Mouse (Mus musculus): ENCODE measurements around the gene Fbxl17. TPM values are rescaled to one million over a fixed set of nuclear protein-coding genes. Genes with fewer than 3 reads are reported as not detected.
A peak's percentile ranks its signal among the peaks of the same experiment; 100 is the strongest.

The Fbxl17 gene
- total and polyA plus RNA-seq, 2 experiments from 2014 or later = 13.1 to 22.3 TPM

GRCm38 (mm10) chr17:63324672-63325071 is 175.1 kb downstream of the Fbxl17 start:
- 86% methylated on average over 2 of the region's 2 CpGs for WGBS
- H3K4me3 ChIP-seq (ENCODE audit: low read length) = no peak overlapping the region
- H3K9ac ChIP-seq (replicated peaks; ENCODE audit: low read length) = no peak overlapping the region
- no peak overlapping the region for H3K4me2 ChIP-seq (ENCODE audit: low read depth, low read length)
- no peaks in the 10 kb centered on the region for H3K36me3 ChIP-seq (ENCODE audit: insufficient read depth, low read length)
- H3K9me3 ChIP-seq (ENCODE audit: low read length) = no peaks in the 10 kb centered on the region
- H3K4me1 ChIP-seq (ENCODE audit: insufficient read depth, low read length) = no peaks in the 10 kb centered on the region
- no peaks in the 10 kb centered on the region for H3K27me3 ChIP-seq (ENCODE audit: insufficient read depth, low read length)
- TF ChIP-seq CTCF (IDR thresholded peaks at IDR 0.05; ENCODE audit: low read depth) = no peak
- DNase-seq (ENCODE audit: low spot score) = no peak
- no peak for ATAC-seq
- no peak overlapping the region for H3K27ac ChIP-seq

GRCm38 (mm10) chr17:63324039-63324438 is 175.8 kb downstream of the Fbxl17 start:
- 45% methylated on average over 2 of the region's 2 CpGs for WGBS

GRCm38 (mm10) chr17:63322846-63323245 is 177.0 kb downstream of the Fbxl17 start:
- Histone ChIP-seq H3K9ac (replicated peaks; ENCODE audit: low read length) (no peak overlapping the region), H3K9me3 (ENCODE audit: low read length) (no peaks in the 10 kb centered on the region), H3K4me3 (ENCODE audit: low read length) (no peak overlapping the region), H3K4me2 (ENCODE audit: low read depth, low read length) (no peak overlapping the region), H3K27me3 (ENCODE audit: insufficient read depth, low read length) (no peaks in the 10 kb centered on the region), H3K36me3 (ENCODE audit: insufficient read depth, low read length) (no peaks in the 10 kb centered on the region), H3K4me1 (ENCODE audit: insufficient read depth, low read length) (no peaks in the 10 kb centered on the region), H3K27ac (no peak overlapping the region)
- WGBS = 91% methylated on average over 7 of the region's 7 CpGs
- ATAC-seq = no peak
- DNase-seq (ENCODE audit: low spot score) = no peak
- no peak for TF ChIP-seq CTCF (IDR thresholded peaks at IDR 0.05; ENCODE audit: low read depth)

More at GRCm38 (mm10) chr17:63324039-63324438, 175.8 kb downstream of the Fbxl17 start:
- H3K4me3 ChIP-seq (ENCODE audit: low read length) = no peak overlapping the region
- H3K9ac ChIP-seq (replicated peaks; ENCODE audit: low read length) = no peak overlapping the region
- DNase-seq (ENCODE audit: low spot score) (peak; percentile 65), ATAC-seq (peak; percentile 64; the same call in 1 of the 2 replicates)
- H3K27ac ChIP-seq = no peak overlapping the region
- no peaks in the 10 kb centered on the region for H3K27me3 ChIP-seq (ENCODE audit: insufficient read depth, low read length)
- no peaks in the 10 kb centered on the region for H3K4me1 ChIP-seq (ENCODE audit: insufficient read depth, low read length)
- H3K9me3 ChIP-seq (ENCODE audit: low read length) = no peaks in the 10 kb centered on the region
- TF ChIP-seq CTCF (IDR thresholded peaks at IDR 0.05; ENCODE audit: low read depth) = peak; percentile 96
- H3K4me2 ChIP-seq (ENCODE audit: low read depth, low read length) = no peak overlapping the region
- no peaks in the 10 kb centered on the region for H3K36me3 ChIP-seq (ENCODE audit: insufficient read depth, low read length)

- H3K27ac ChIP-seq = no peak overlapping the region
- 37% methylated on average over 5 of the region's 5 CpGs for WGBS
- no peaks in the 10 kb centered on the region; the same call in 1 of the 2 replicates for H3K4me1 ChIP-seq (ENCODE audit: insufficient read depth, low read length)
- H3K36me3 ChIP-seq (ENCODE audit: insufficient read depth, low read length) = no peaks in the 10 kb centered on the region
- no peak overlapping the region for H3K4me2 ChIP-seq (ENCODE audit: low read depth, low read length)
- DNase-seq (ENCODE audit: low spot score) (no peak), ATAC-seq (no peak)
- H3K9ac ChIP-seq (replicated peaks; ENCODE audit: low read length) = no peak overlapping the region
- no peaks in the 10 kb centered on the region for H3K9me3 ChIP-seq (ENCODE audit: low read length)
- no peak overlapping the region for H3K4me3 ChIP-seq (ENCODE audit: low read length)
- H3K27me3 ChIP-seq (ENCODE audit: insufficient read depth, low read length) = no peaks in the 10 kb centered on the region
- TF ChIP-seq CTCF (IDR thresholded peaks at IDR 0.05; ENCODE audit: low read depth) = no peak
These were observed 178.5 kb downstream of the Fbxl17 start for GRCm38 (mm10) chr17:63321290-63321689.

- H3K27me3 ChIP-seq (ENCODE audit: insufficient read depth, low read length) = no peaks in the 10 kb centered on the region
- H3K4me3 ChIP-seq (ENCODE audit: low read length) = no peak overlapping the region
- 44% methylated on average over 7 of the region's 7 CpGs for WGBS
- no peak overlapping the region for H3K27ac ChIP-seq
- no peaks in the 10 kb centered on the region for H3K36me3 ChIP-seq (ENCODE audit: insufficient read depth, low read length)
- H3K9ac ChIP-seq (replicated peaks; ENCODE audit: low read length) = no peak overlapping the region
- H3K4me1 ChIP-seq (ENCODE audit: insufficient read depth, low read length) = peaks cover 5% of the 10 kb centered on the region
- H3K4me2 ChIP-seq (ENCODE audit: low read depth, low read length) = no peak overlapping the region
- H3K9me3 ChIP-seq (ENCODE audit: low read length) = no peaks in the 10 kb centered on the region
- no peak for ATAC-seq
- DNase-seq (ENCODE audit: low spot score) = peak; percentile 33
- TF ChIP-seq CTCF (IDR thresholded peaks at IDR 0.05; ENCODE audit: low read depth) = no peak
These were observed 182.3 kb downstream of the Fbxl17 start for GRCm38 (mm10) chr17:63317518-63317917.

GRCm38 (mm10) chr17:63315646-63316480 is 184.0 kb downstream of the Fbxl17 start:
- H3K27ac ChIP-seq = no peak overlapping the region
- no peaks in the 10 kb centered on the region for H3K27me3 ChIP-seq (ENCODE audit: insufficient read depth, low read length)
- 64% methylated on average over 12 of the region's 12 CpGs for WGBS
- H3K4me2 ChIP-seq (ENCODE audit: low read depth, low read length) = no peak overlapping the region
- H3K9me3 ChIP-seq (ENCODE audit: low read length) = no peaks in the 10 kb centered on the region
- no peak overlapping the region for H3K9ac ChIP-seq (replicated peaks; ENCODE audit: low read length)
- peaks cover 5% of the 10 kb centered on the region for H3K4me1 ChIP-seq (ENCODE audit: insufficient read depth, low read length)
- H3K36me3 ChIP-seq (ENCODE audit: insufficient read depth, low read length) = no peaks in the 10 kb centered on the region
- ATAC-seq = peak; percentile 64
- TF ChIP-seq CTCF (IDR thresholded peaks at IDR 0.05; ENCODE audit: low read depth) = no peak
- DNase-seq (ENCODE audit: low spot score) = peak; percentile 59
- H3K4me3 ChIP-seq (ENCODE audit: low read length) = no peak overlapping the region

GRCm38 (mm10) chr17:63312804-63313203 is 187.0 kb downstream of the Fbxl17 start:
- DNase-seq (ENCODE audit: low spot score) (no peak), ATAC-seq (no peak)
- 95% methylated on average over 3 of the region's 3 CpGs for WGBS
- H3K27me3 ChIP-seq (ENCODE audit: insufficient read depth, low read length) = no peaks in the 10 kb centered on the region
- no peak overlapping the region for H3K27ac ChIP-seq
- no peaks in the 10 kb centered on the region for H3K9me3 ChIP-seq (ENCODE audit: low read length)
- peaks cover 5% of the 10 kb centered on the region for H3K4me1 ChIP-seq (ENCODE audit: insufficient read depth, low read length)
- TF ChIP-seq CTCF (IDR thresholded peaks at IDR 0.05; ENCODE audit: low read depth) = no peak
- no peak overlapping the region for H3K9ac ChIP-seq (replicated peaks; ENCODE audit: low read length)
- no peak overlapping the region for H3K4me3 ChIP-seq (ENCODE audit: low read length)
- H3K36me3 ChIP-seq (ENCODE audit: insufficient read depth, low read length) = no peaks in the 10 kb centered on the region
- no peak overlapping the region for H3K4me2 ChIP-seq (ENCODE audit: low read depth, low read length)
